Mouse (Mus musculus): Measurements from ENCODE around the gene Ebf3. TPM values are rescaled to one million over a fixed set of nuclear protein-coding genes. Genes with fewer than 3 reads are reported as not detected.
A peak's percentile ranks its signal among the peaks of the same experiment; 100 is the strongest.

Ebf3 gene
- polyA plus RNA-seq, 1 experiment = 0.19 TPM

- Histone ChIP-seq H3K4me3 (ENCODE audit: insufficient read depth, low read length) (no peak overlapping the region), H3K4me1 (ENCODE audit: control insufficient read depth, insufficient read depth, low read length) (no peaks in the 10 kb centered on the region), H3K27ac (ENCODE audit: insufficient read depth, low read depth, low read length) (no peak overlapping the region)
- TF ChIP-seq CTCF (IDR thresholded peaks at IDR 0.05; ENCODE audit: low read depth, low read length) (no peak), POLR2A (IDR thresholded peaks at IDR 0.05; ENCODE audit: borderline replicate concordance, low read depth, low read length) (no peak)
Observed at GRCm38 (mm10) chr7:137318383-137318775, 4.1 kb upstream of the Ebf3 start.

GRCm38 (mm10) chr7:137317659-137318382 is 3.6 kb upstream of the Ebf3 start:
- Histone ChIP-seq H3K4me1 (ENCODE audit: control insufficient read depth, insufficient read depth, low read length) (peaks cover 3% of the 10 kb centered on the region; the same call in 1 of the 2 replicates), H3K27ac (ENCODE audit: insufficient read depth, low read depth, low read length) (no peak overlapping the region), H3K4me3 (ENCODE audit: insufficient read depth, low read length) (no peak overlapping the region)
- TF ChIP-seq CTCF (IDR thresholded peaks at IDR 0.05; ENCODE audit: low read depth, low read length) (no peak), POLR2A (IDR thresholded peaks at IDR 0.05; ENCODE audit: borderline replicate concordance, low read depth, low read length) (no peak)

GRCm38 (mm10) chr7:137316926-137317658 is 2.8 kb upstream of the Ebf3 start:
- TF ChIP-seq CTCF (IDR thresholded peaks at IDR 0.05; ENCODE audit: low read depth, low read length) (no peak), POLR2A (IDR thresholded peaks at IDR 0.05; ENCODE audit: borderline replicate concordance, low read depth, low read length) (no peak)
- Histone ChIP-seq H3K27ac (ENCODE audit: insufficient read depth, low read depth, low read length) (no peak overlapping the region), H3K4me3 (ENCODE audit: insufficient read depth, low read length) (no peak overlapping the region), H3K4me1 (ENCODE audit: control insufficient read depth, insufficient read depth, low read length) (peaks cover 4% of the 10 kb centered on the region; the same call in 1 of the 2 replicates)

- no peak overlapping the region for H3K27ac ChIP-seq (ENCODE audit: insufficient read depth, low read depth, low read length)
- H3K4me1 ChIP-seq (ENCODE audit: control insufficient read depth, insufficient read depth, low read length) = peaks cover 4% of the 10 kb centered on the region; the same call in 1 of the 2 replicates
- TF ChIP-seq CTCF (IDR thresholded peaks at IDR 0.05; ENCODE audit: low read depth, low read length) = no peak
- TF ChIP-seq POLR2A (IDR thresholded peaks at IDR 0.05; ENCODE audit: borderline replicate concordance, low read depth, low read length) = no peak
- H3K4me3 ChIP-seq (ENCODE audit: insufficient read depth, low read length) = no peak overlapping the region
Observed at GRCm38 (mm10) chr7:137316181-137316925, 2.1 kb upstream of the Ebf3 start.

GRCm38 (mm10) chr7:137315544-137315940 is 1.3 kb upstream of the Ebf3 start:
- Histone ChIP-seq H3K4me3 (ENCODE audit: insufficient read depth, low read length) (no peak overlapping the region), H3K4me1 (ENCODE audit: control insufficient read depth, insufficient read depth, low read length) (peaks cover 5% of the 10 kb centered on the region), H3K27ac (ENCODE audit: insufficient read depth, low read depth, low read length) (no peak overlapping the region)
- no peak for TF ChIP-seq POLR2A (IDR thresholded peaks at IDR 0.05; ENCODE audit: borderline replicate concordance, low read depth, low read length)
- no peak for TF ChIP-seq CTCF (IDR thresholded peaks at IDR 0.05; ENCODE audit: low read depth, low read length)

- TF ChIP-seq POLR2A (IDR thresholded peaks at IDR 0.05; ENCODE audit: borderline replicate concordance, low read depth, low read length) = no peak
- TF ChIP-seq CTCF (IDR thresholded peaks at IDR 0.05; ENCODE audit: low read depth, low read length) = no peak
- H3K4me1 ChIP-seq (ENCODE audit: control insufficient read depth, insufficient read depth, low read length) = peaks cover 7% of the 10 kb centered on the region
- H3K4me3 ChIP-seq (ENCODE audit: insufficient read depth, low read length) = no peak overlapping the region; the same call in 1 of the 2 replicates
- H3K27ac ChIP-seq (ENCODE audit: insufficient read depth, low read depth, low read length) = no peak overlapping the region
Observed at GRCm38 (mm10) chr7:137314710-137315543, 682 bp upstream of the Ebf3 start.

GRCm38 (mm10) chr7:137313183-137313903 is 902 bp downstream of the Ebf3 start:
- Histone ChIP-seq H3K4me3 (ENCODE audit: insufficient read depth, low read length) (peak overlapping the region; percentile 56), H3K4me1 (ENCODE audit: control insufficient read depth, insufficient read depth, low read length) (peaks cover 7% of the 10 kb centered on the region), H3K27ac (ENCODE audit: insufficient read depth, low read depth, low read length) (no peak overlapping the region)
- no peak for TF ChIP-seq POLR2A (IDR thresholded peaks at IDR 0.05; ENCODE audit: borderline replicate concordance, low read depth, low read length)
- TF ChIP-seq CTCF (IDR thresholded peaks at IDR 0.05; ENCODE audit: low read depth, low read length) = no peak

GRCm38 (mm10) chr7:137312933-137313182 is 1.4 kb downstream of the Ebf3 start:
- no peak overlapping the region for H3K27ac ChIP-seq (ENCODE audit: insufficient read depth, low read depth, low read length)

More at GRCm38 (mm10) chr7:137312933-137313182, 1.4 kb downstream of the Ebf3 start:
- Histone ChIP-seq H3K4me3 (ENCODE audit: insufficient read depth, low read length) (peak overlapping the region; percentile 56), H3K4me1 (ENCODE audit: control insufficient read depth, insufficient read depth, low read length) (peaks cover 7% of the 10 kb centered on the region)
- no peak for TF ChIP-seq POLR2A (IDR thresholded peaks at IDR 0.05; ENCODE audit: borderline replicate concordance, low read depth, low read length)
- TF ChIP-seq CTCF (IDR thresholded peaks at IDR 0.05; ENCODE audit: low read depth, low read length) = no peak

Measured in bone marrow macrophage, adult 2 months (primary cell).